8 mouse cellular contexts compared by ENCODE assay signal in genomic region chr7:17062389-17062788, GRCm38 (mm10). TPM values are rescaled to one million over a fixed set of nuclear protein-coding genes. Genes with fewer than 3 reads are reported as not detected.
DNase-seq lines count a peak whose midpoint lies in the region; ATAC-seq and TF ChIP-seq lines count a peak whose summit lies in the region.

Gene Hif3a, minus strand, starts transcription at chr7:17062427.

- H3K4me3 ChIP-seq in embryonic facial prominence, embryonic 11.5 days (ENCODE audit: low read depth, low read length), result peak within 1 kb of the TSS; percentile 47
- peak within 1 kb of the TSS; percentile 62 to 81 for H3K4me3 ChIP-seq in heart, embryonic 14.5 days (ENCODE audit: control insufficient read depth in 1 of 2, insufficient read depth in 1 of 2, low read depth in 1 of 2, low read length in 2 of 2)
- peak within 1 kb of the TSS; percentile 38 for H3K4me3 ChIP-seq in lung, adult 2 months (replicated peaks; ENCODE audit: extremely low read depth, low read depth, low read length)

- H3K27ac ChIP-seq in embryonic facial prominence, embryonic 11.5 days (replicated peaks; ENCODE audit: low read depth, low read length), result no peak within 1 kb of the TSS
- peak within 1 kb of the TSS; percentile 95 to 99 for H3K27ac ChIP-seq in heart, embryonic 14.5 days (replicated peaks in 1 of 2; ENCODE audit: control insufficient read depth in 1 of 2, insufficient read depth in 1 of 2, low read depth in 2 of 2, low read length in 2 of 2)

- no peak for TF ChIP-seq POLR2A in lung, adult 2 months (IDR thresholded peaks at IDR 0.05; ENCODE audit: borderline replicate concordance, extremely low read depth, low read depth, low read length)

- WGBS in embryonic facial prominence, embryonic 11.5 days, result 2% methylated on average over 15 of the region's 15 CpGs
- under 1% methylated on average over 15 of the region's 15 CpGs for WGBS in heart, embryonic 14.5 days
- WGBS in lung, adult 2 months, result 6% methylated on average over 15 of the region's 15 CpGs

- no peaks in the 10 kb centered on the region for H3K36me3 ChIP-seq in embryonic facial prominence, embryonic 11.5 days (replicated peaks; ENCODE audit: control insufficient read depth, insufficient read depth, low read depth, low read length)
- no peaks in the 10 kb centered on the region for H3K36me3 ChIP-seq in heart, embryonic 14.5 days (ENCODE audit: control insufficient read depth, insufficient read depth, low read length)

- peak; percentile 84 for ATAC-seq in embryonic facial prominence, embryonic 11.5 days (replicated peaks; ENCODE audit: insufficient number of reproducible peaks, low FRiP score, low TSS enrichment, low read depth)
- peak; percentile 66 for ATAC-seq in heart, embryonic 14.5 days (ENCODE audit: insufficient number of reproducible peaks, insufficient read depth, low FRiP score, low read depth)

- H3K9ac ChIP-seq in embryonic facial prominence, embryonic 11.5 days (replicated peaks; ENCODE audit: low read length), result peak within 1 kb of the TSS; percentile 53
- H3K9ac ChIP-seq in heart, embryonic 14.5 days (ENCODE audit: low read length), result peak within 1 kb of the TSS; percentile 88

- H3K9me3 ChIP-seq in embryonic facial prominence, embryonic 11.5 days (replicated peaks; ENCODE audit: control insufficient read depth, low read length), result no peaks in the 10 kb centered on the region
- no peaks in the 10 kb centered on the region for H3K9me3 ChIP-seq in heart, embryonic 14.5 days (ENCODE audit: control insufficient read depth, low read length)

- no peaks in the 10 kb centered on the region for H3K27me3 ChIP-seq in embryonic facial prominence, embryonic 11.5 days (ENCODE audit: control insufficient read depth, insufficient read depth, low read length)
- no peaks in the 10 kb centered on the region for H3K27me3 ChIP-seq in heart, embryonic 14.5 days (ENCODE audit: control insufficient read depth, insufficient read depth, low read length)

- peak within 1 kb of the TSS; percentile 68 for H3K4me2 ChIP-seq in embryonic facial prominence, embryonic 11.5 days (ENCODE audit: low read depth, low read length)
- peak within 1 kb of the TSS; percentile 86 for H3K4me2 ChIP-seq in heart, embryonic 14.5 days (ENCODE audit: low read length)

- peaks cover 8% of the 10 kb centered on the region for H3K4me1 ChIP-seq in embryonic facial prominence, embryonic 11.5 days (ENCODE audit: control insufficient read depth, insufficient read depth, low read length)
- peaks cover 39 to 45% of the 10 kb centered on the region in 2 experiments for H3K4me1 ChIP-seq in heart, embryonic 14.5 days (ENCODE audit: control insufficient read depth in 2 of 2, insufficient read depth in 2 of 2, low read length in 2 of 2)
- peaks cover 20% of the 10 kb centered on the region for H3K4me1 ChIP-seq in lung, adult 2 months (ENCODE audit: control insufficient read depth, insufficient read depth, low read length)

- no peak for TF ChIP-seq CTCF in lung, adult 2 months (IDR thresholded peaks at IDR 0.05; ENCODE audit: insufficient read depth, low read length)

- DNase-seq in kidney, adult 11 months, result peak; percentile 40
- no peak for DNase-seq in kidney, adult 18-20 months
- DNase-seq in embryonic facial prominence, embryonic 11.5 days (ENCODE audit: low spot score), result peak; percentile 92
- peak; percentile 81 for DNase-seq in kidney, postnatal 10 days
- DNase-seq in lung, adult 2 months, result peak; percentile 51
- DNase-seq in retina, postnatal 1 day, result peak; percentile 90
- DNase-seq in natural killer cell, adult 2 months (ENCODE audit: low spot score in 2 of 2), result no peak

RNA-seq across cellular contexts. Expression of gene Hif3a, which starts in this region (rescaled TPM):
- polyA plus RNA-seq in embryonic facial prominence, embryonic 11.5 days (2014; fragmentation: Nextera tagmentation; extraction: Ambion mirVana), result 6.7 TPM in 2 replicates
- polyA plus RNA-seq in heart, embryonic 14.5 days (2014; fragmentation: Nextera tagmentation; extraction: Ambion mirVana), result 43.7 and 51.6 TPM in 2 replicates
- 1.7 and 5.5 TPM in 2 replicates for polyA plus RNA-seq in lung, adult 2 months (2012; rRNA removed)

Comparison
In these comparisons a context has a peak if more than half of its experiments do, and no peak if none do; other contexts are left out.
1. DNase-seq: peak in kidney, adult 11 months (single experiment), embryonic facial prominence, embryonic 11.5 days (single experiment), kidney, postnatal 10 days (single experiment), lung, adult 2 months (single experiment) and retina, postnatal 1 day (single experiment); none in kidney, adult 18-20 months (single experiment) and natural killer cell, adult 2 months (0 of 2).
2. Peak in every context shown above with its lines, with median percentiles within 50 percentile points of each other: H3K4me3 ChIP-seq.